Mouse (Mus musculus) stomach, embryonic 16.5 days (tissue): Measurements from ENCODE around the gene Hacd1. TPM values are rescaled to one million over a fixed set of nuclear protein-coding genes. Genes with fewer than 3 reads are reported as not detected.

ENCODE experiments used
- ATAC-seq: fragments of 200-750 bp; cut with Nextera tagmentation; 2 replicates; pipeline ENCODE4 v1.8.0; 2017; ENCODE audit warnings: moderate number of reproducible peaks, moderate TSS enrichment; ENCODE audit not compliant: insufficient read depth, low FRiP score
- H3K27ac ChIP-seq: fragments of 300-500 bp; sonication (generic); 2 replicates; pipeline ENCODE4 v1.5.1; 2014; ENCODE audit warnings: low read length
- H3K27me3 ChIP-seq: fragments of 300-500 bp; sonication (generic); 2 replicates; pipeline ENCODE4 v1.6.1; 2014; ENCODE audit warnings: low read length, control low read depth, mixed read lengths; ENCODE audit not compliant: control insufficient read depth, insufficient read depth
- H3K36me3 ChIP-seq: fragments of 300-500 bp; sonication (generic); 2 replicates; pipeline ENCODE4 v1.6.1; 2014; ENCODE audit warnings: low read length; ENCODE audit not compliant: control insufficient read depth, insufficient read depth
- H3K4me1 ChIP-seq: fragments of 300-500 bp; sonication (generic); 2 replicates; pipeline ENCODE4 v1.6.1; 2014; ENCODE audit warnings: low read length, control low read depth, mixed read lengths; ENCODE audit not compliant: control insufficient read depth, insufficient read depth
- H3K4me2 ChIP-seq: fragments of 300-500 bp; sonication (generic); 2 replicates; pipeline ENCODE4 v1.6.1; 2014; ENCODE audit warnings: low read depth, low read length, mixed read lengths
- H3K4me3 ChIP-seq: fragments of 300-500 bp; sonication (generic); replicated peaks from 2 replicates; pipeline ENCODE4 v1.5.1; 2014; ENCODE audit warnings: mild to moderate bottlenecking, low read length
- H3K9ac ChIP-seq: fragments of 300-500 bp; sonication (generic); 2 replicates; pipeline ENCODE4 v1.6.1; 2014; ENCODE audit warnings: low read length
- H3K9me3 ChIP-seq: fragments of 300-500 bp; sonication (generic); replicated peaks from 2 replicates; pipeline ENCODE4 v1.6.1; 2016; ENCODE audit warnings: low read length, control low read depth; ENCODE audit not compliant: control insufficient read depth
- WGBS: fragments of 180-500 bp; shearing (Covaris S2); extraction: QIAGEN DNeasy Blood & Tissue Kit; methylation state at CpG from one replicate; pipeline ENCODE4 v1.1.7; 2014; 5-methylcytosine and 5-hydroxymethylcytosine counted together
- polyA plus RNA-seq: library from polyadenylated mRNA; unstranded; fragments of >200 nt; fragmentation: Nextera tagmentation; extraction: Ambion mirVana; gene quantifications from 2 replicates; pipeline ENCODE4 v1.2.1, GENCODE M21; 2015

Hacd1 gene
- polyA plus RNA-seq, 1 experiment from 2014 or later: 137 TPM

DNA sequence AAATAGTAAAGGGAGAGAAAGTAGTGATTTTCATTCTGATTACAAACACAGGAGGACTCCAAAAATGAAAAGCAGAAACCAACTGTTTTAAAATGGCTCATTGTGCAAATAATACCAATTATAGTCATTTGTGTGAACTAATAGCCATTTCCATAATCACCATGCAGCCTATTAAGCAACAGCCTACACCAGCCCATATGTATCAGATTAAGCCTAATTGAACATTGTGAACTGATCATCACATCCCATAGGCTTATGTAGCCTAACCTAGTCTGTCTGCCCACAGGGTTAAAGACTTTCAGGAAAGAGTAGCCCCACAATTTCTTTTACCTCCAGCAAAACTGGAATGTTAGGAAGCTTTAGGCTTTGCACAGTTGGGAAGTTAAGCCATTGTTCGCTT is 125.2 kb downstream of the Hacd1 start:
- Histone ChIP-seq H3K9ac (no peak overlapping the region), H3K4me1 (no peaks in the 10 kb centered on the region), H3K27ac (no peak overlapping the region), H3K4me3 (no peak overlapping the region), H3K9me3 (no peaks in the 10 kb centered on the region), H3K4me2 (no peak overlapping the region), H3K36me3 (no peaks in the 10 kb centered on the region), H3K27me3 (no peaks in the 10 kb centered on the region)
- WGBS: 91% methylated on average over 1 of the region's 1 CpGs
- no peak for ATAC-seq

DNA sequence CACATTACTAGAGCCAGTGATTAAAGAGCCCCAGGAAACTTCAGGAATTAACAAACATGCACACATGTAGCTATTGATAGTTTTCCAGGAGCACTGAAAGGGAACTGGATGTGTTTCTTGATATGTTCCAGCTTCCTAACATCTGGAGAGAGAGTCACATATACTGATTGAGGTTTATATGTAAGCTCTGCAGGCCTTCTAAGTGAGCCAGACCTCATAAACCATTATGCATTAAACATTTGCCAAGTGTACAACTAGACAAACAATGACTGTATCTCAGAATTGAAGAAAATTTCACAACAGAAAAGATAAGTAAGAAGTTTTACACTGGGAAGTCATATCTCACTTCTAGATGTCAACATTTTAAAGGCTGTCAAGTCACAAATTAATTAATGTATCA is 167.4 kb downstream of the Hacd1 start:
- Histone ChIP-seq H3K4me2 (no peak overlapping the region), H3K4me1 (no peaks in the 10 kb centered on the region), H3K27me3 (no peaks in the 10 kb centered on the region), H3K4me3 (no peak overlapping the region), H3K27ac (no peak overlapping the region), H3K9ac (no peak overlapping the region), H3K36me3 (no peaks in the 10 kb centered on the region), H3K9me3 (no peaks in the 10 kb centered on the region)
- ATAC-seq: no peak

DNA sequence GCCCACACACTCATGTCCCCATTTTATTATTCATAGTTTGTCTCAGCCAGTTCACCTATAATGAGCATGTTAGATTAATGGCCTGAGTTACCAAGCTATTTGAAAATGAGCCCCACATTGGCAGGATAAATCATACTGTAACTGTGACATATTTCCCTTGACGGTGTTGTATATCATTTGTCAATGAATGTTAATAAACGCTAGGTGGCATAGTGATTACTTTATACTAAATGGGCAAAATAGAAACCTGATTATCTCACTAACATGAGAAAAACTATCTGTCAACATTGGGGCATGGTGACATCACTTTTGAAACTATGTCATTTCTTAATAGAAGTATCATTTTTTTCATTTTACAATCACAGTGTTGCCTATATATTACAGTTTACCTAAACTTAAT is 198.5 kb downstream of the Hacd1 start:
- ATAC-seq: no peak
- Histone ChIP-seq H3K36me3 (no peaks in the 10 kb centered on the region), H3K27me3 (no peaks in the 10 kb centered on the region), H3K9me3 (no peaks in the 10 kb centered on the region), H3K9ac (no peak overlapping the region), H3K4me3 (no peak overlapping the region), H3K4me1 (no peaks in the 10 kb centered on the region), H3K4me2 (no peak overlapping the region), H3K27ac (no peak overlapping the region)
- WGBS: 47% methylated on average over 2 of the region's 2 CpGs

DNA sequence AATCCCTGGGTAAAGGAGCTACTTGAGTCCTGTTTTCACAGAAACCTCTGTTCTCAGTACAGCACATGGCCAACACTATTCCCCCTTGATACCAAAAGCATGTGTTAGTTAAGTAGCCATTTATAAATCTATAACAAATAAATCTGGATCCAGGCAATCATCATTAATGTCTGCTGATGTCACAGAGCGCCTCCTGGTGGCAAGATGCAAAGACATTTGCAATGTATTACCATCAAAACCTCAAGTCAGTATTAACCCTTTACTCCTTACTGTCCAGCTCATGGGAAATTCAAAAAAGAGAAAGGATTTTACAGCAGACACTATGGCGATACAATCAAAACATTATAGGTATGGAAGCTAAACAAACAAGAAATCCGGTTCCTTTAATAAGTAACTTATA is 200.4 kb downstream of the Hacd1 start:
- H3K27me3 ChIP-seq: no peaks in the 10 kb centered on the region
- H3K9me3 ChIP-seq: no peaks in the 10 kb centered on the region
- H3K9ac ChIP-seq: no peak overlapping the region
- H3K4me2 ChIP-seq: no peak overlapping the region
- WGBS: 65% methylated on average over 3 of the region's 3 CpGs
- no peaks in the 10 kb centered on the region for H3K4me1 ChIP-seq
- no peak for ATAC-seq
- no peak overlapping the region for H3K4me3 ChIP-seq
- no peak overlapping the region for H3K27ac ChIP-seq
- no peaks in the 10 kb centered on the region for H3K36me3 ChIP-seq

DNA sequence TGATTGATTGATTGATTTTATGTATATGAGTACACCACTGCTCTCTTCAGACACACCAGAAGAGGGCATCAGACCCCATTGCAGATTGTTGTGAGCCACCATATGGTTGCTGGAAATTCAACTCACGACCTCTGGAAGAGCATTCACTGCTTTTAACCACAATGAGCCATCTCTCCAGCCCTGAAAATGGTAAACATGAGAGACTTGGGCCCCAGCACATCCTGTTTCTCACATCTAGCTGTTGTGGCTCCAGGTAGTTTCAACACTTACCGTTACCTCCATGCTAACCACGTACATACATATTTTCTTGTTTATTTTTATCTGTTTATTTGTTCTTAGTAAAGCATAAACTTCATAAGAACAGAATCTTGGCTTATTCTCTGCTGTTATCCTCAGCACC is 219.6 kb downstream of the Hacd1 start:
- Histone ChIP-seq H3K4me1 (no peaks in the 10 kb centered on the region), H3K27ac (no peak overlapping the region), H3K36me3 (no peaks in the 10 kb centered on the region), H3K9me3 (no peaks in the 10 kb centered on the region), H3K27me3 (no peaks in the 10 kb centered on the region), H3K4me2 (no peak overlapping the region), H3K4me3 (no peak overlapping the region), H3K9ac (no peak overlapping the region)
- no peak for ATAC-seq
- WGBS: 74% methylated on average over 3 of the region's 3 CpGs

DNA sequence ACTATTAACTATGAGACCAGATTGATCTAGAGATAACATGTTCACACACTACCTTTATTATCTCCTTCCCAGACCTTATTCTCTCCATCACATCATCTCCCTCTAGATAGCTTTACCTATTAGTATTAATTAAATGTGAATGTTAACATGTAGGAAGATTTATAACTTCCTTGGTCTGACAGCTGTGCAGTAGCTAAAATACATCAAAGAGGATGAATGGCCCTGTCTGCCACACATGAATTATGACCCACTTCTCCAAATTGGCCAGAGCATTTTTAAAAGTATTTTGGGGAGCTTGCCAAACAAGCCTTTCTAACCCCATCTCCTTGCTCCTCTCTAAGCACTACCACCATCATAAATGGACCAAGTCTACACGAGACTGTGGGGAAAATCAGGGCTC is 220.9 kb downstream of the Hacd1 start:
- H3K9me3 ChIP-seq: no peaks in the 10 kb centered on the region
- no peak overlapping the region for H3K4me3 ChIP-seq
- no peak for ATAC-seq
- no peaks in the 10 kb centered on the region for H3K27me3 ChIP-seq
- 38% methylated on average over 1 of the region's 1 CpGs for WGBS
- H3K4me2 ChIP-seq: no peak overlapping the region
- H3K27ac ChIP-seq: no peak overlapping the region
- no peaks in the 10 kb centered on the region for H3K4me1 ChIP-seq
- H3K36me3 ChIP-seq: no peaks in the 10 kb centered on the region
- H3K9ac ChIP-seq: no peak overlapping the region

DNA sequence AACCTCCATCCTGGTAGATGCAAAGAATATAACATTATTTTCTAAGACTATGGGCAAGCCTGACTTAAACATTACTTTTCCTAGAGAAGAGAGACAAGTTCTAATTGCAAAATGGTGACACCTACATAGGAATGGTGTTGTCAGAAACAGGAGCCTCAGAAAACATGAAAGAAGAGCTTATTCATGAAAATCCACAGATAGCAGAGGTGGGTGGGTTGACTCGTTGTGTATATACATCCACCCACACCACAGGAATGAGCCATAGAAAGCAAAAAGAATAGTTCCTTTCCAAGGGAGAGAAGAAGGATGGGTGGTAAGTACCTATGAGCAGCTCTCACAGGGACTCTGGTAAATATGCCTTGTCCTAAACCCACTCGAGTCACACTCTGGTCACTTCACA is 239.3 kb downstream of the Hacd1 start:
- H3K4me3 ChIP-seq: no peak overlapping the region
- no peaks in the 10 kb centered on the region for H3K27me3 ChIP-seq
- no peak overlapping the region for H3K9ac ChIP-seq
- H3K4me1 ChIP-seq: no peaks in the 10 kb centered on the region
- no peak for ATAC-seq
- H3K36me3 ChIP-seq: no peaks in the 10 kb centered on the region
- no peaks in the 10 kb centered on the region for H3K9me3 ChIP-seq
- H3K4me2 ChIP-seq: no peak overlapping the region
- H3K27ac ChIP-seq: no peak overlapping the region
- 81% methylated on average over 2 of the region's 2 CpGs for WGBS

DNA sequence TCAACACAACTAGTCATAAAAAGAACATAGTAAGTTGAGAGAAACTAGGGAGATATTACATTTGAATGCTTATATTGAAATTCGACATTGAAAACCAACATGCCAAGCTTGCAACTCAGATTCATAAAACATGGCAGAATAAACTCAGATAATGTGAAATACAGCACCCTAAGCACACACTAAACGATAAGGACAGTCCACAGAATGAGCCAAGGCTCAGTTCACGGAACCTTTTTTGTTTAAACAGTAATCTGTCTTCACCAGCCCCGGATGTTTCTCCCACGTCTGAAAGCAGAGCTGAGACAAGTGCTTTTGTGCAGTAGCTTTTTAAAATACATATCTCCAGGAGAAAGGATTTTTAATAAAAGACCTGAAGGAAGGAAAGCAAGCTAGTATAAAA is 247.3 kb downstream of the Hacd1 start:
- H3K4me2 ChIP-seq: no peak overlapping the region
- WGBS: 23% methylated on average over 5 of the region's 5 CpGs
- no peak overlapping the region for H3K4me3 ChIP-seq
- peak; percentile 72; the same call in 1 of the 2 replicates for ATAC-seq
- H3K36me3 ChIP-seq: no peaks in the 10 kb centered on the region
- no peaks in the 10 kb centered on the region for H3K27me3 ChIP-seq
- no peaks in the 10 kb centered on the region for H3K9me3 ChIP-seq
- no peak overlapping the region for H3K9ac ChIP-seq
- no peaks in the 10 kb centered on the region for H3K4me1 ChIP-seq
- H3K27ac ChIP-seq: no peak overlapping the region

DNA sequence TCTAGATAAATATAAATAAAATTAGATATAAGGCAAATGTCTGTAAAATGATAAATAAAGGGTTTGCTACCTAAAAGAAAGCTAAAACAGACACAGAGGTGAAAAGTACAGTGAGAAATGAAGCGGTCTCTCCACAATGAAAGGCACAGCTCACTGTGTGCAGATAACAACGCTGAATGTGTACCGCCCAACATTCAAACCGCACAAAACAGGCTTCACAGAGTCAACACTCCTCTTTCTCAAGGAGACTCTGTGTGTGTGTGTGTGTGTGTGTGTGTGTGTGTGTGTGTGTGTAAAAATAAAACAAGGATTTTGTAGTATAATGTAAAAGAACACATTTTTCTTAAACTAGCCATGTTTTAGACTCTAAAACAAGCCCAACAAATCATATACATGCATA is 247.9 kb downstream of the Hacd1 start:
- no peak overlapping the region for H3K4me2 ChIP-seq
- H3K9ac ChIP-seq: no peak overlapping the region
- H3K4me3 ChIP-seq: no peak overlapping the region
- ATAC-seq: peak; percentile 75; the same call in 1 of the 2 replicates
- H3K4me1 ChIP-seq: no peaks in the 10 kb centered on the region
- no peak overlapping the region for H3K27ac ChIP-seq
- WGBS: 46% methylated on average over 4 of the region's 4 CpGs
- no peaks in the 10 kb centered on the region for H3K36me3 ChIP-seq
- no peaks in the 10 kb centered on the region for H3K27me3 ChIP-seq
- H3K9me3 ChIP-seq: no peaks in the 10 kb centered on the region

DNA sequence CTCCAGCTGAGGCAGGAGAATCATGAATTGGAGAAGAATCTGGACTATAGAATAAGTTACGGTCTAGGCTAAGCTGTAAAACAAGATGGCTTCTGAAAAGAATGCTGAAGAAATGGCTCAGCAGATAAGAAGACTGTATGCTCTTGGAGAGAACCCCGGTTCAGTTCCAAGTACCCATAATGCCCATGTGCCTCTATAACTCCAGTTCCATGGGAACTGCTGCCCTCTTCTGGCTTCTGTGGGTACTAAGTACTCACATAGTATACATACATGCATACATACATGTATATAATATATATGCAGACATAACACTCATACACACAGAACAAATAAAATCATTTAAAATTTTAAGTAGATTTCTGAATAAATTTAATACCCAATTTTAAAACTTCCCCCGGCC is 249.8 kb downstream of the Hacd1 start:
- Histone ChIP-seq H3K4me3 (no peak overlapping the region), H3K36me3 (no peaks in the 10 kb centered on the region), H3K27ac (no peak overlapping the region), H3K27me3 (no peaks in the 10 kb centered on the region), H3K9ac (no peak overlapping the region), H3K9me3 (no peaks in the 10 kb centered on the region), H3K4me1 (no peaks in the 10 kb centered on the region), H3K4me2 (no peak overlapping the region)
- 87% methylated on average over 3 of the region's 3 CpGs for WGBS
- no peak for ATAC-seq
